Mouse (Mus musculus): ENCODE data around the gene Zp2.
A peak's percentile ranks its signal among the peaks of the same experiment; 100 is the strongest.

- TF ChIP-seq CTCF (IDR thresholded peaks at IDR 0.05) = peak; percentile 92
- peak; percentile 49; the same call in 1 of the 2 replicates for TF ChIP-seq EP300 (IDR thresholded peaks at IDR 0.05)
These were observed 20.2 kb downstream of the Zp2 start for GRCm38 (mm10) chr7:120124844-120125243.
